Mouse (Mus musculus) midbrain, embryonic 12.5 days (tissue): ENCODE data around the gene Mafk. TPM values are rescaled to one million over a fixed set of nuclear protein-coding genes. Genes with fewer than 3 reads are reported as not detected.

Experiments
- ATAC-seq: fragments of 200-750 bp; cut with Nextera tagmentation; 2 replicates; pipeline ENCODE4 v1.8.0; 2017; ENCODE audit warnings: low read depth, moderate TSS enrichment, moderate library complexity; ENCODE audit not compliant: low FRiP score
- H3K27ac ChIP-seq: fragments of 300-500 bp; sonication (generic); replicated peaks from 2 replicates; pipeline ENCODE4 v1.5.1; 2016; ENCODE audit warnings: mild to moderate bottlenecking
- H3K27me3 ChIP-seq: fragments of 300-500 bp; sonication (generic); 2 replicates; pipeline ENCODE4 v1.6.1; 2016; ENCODE audit warnings: mild to moderate bottlenecking
- H3K36me3 ChIP-seq: fragments of 300-500 bp; sonication (generic); 2 replicates; pipeline ENCODE4 v1.6.1; 2016
- H3K4me1 ChIP-seq: fragments of 300-500 bp; sonication (generic); 2 replicates; pipeline ENCODE4 v1.6.1; 2016
- H3K4me2 ChIP-seq: fragments of 300-500 bp; sonication (generic); replicated peaks from 2 replicates; pipeline ENCODE4 v1.6.1; 2016; ENCODE audit warnings: mild to moderate bottlenecking, moderate library complexity
- H3K4me3 ChIP-seq: fragments of 300-500 bp; sonication (generic); 2 replicates; pipeline ENCODE4 v1.5.1; 2016; ENCODE audit warnings: mild to moderate bottlenecking
- H3K9ac ChIP-seq: fragments of 300-500 bp; sonication (generic); replicated peaks from 2 replicates; pipeline ENCODE4 v1.6.1; 2016; ENCODE audit warnings: mild to moderate bottlenecking, moderate library complexity
- H3K9me3 ChIP-seq: fragments of 300-500 bp; sonication (generic); 2 replicates; pipeline ENCODE4 v1.6.1; 2016; ENCODE audit warnings: mild to moderate bottlenecking
- WGBS: fragments of 180-500 bp; shearing (Covaris S2); methylation state at CpG from one replicate; pipeline ENCODE4 v1.1.7; 2016; 5-methylcytosine and 5-hydroxymethylcytosine counted together
- microRNA-seq: library from miRNA; unstranded; fragments of <30 nt; microRNA quantifications from one replicate; pipeline ENCODE4, GENCODE M21; 2017
- polyA plus RNA-seq: library from polyadenylated mRNA; unstranded; fragments of >200 nt; fragmentation: Nextera tagmentation; extraction: Ambion mirVana; gene quantifications from 2 replicates; pipeline ENCODE4 v1.2.1, GENCODE M21; 2016

Gene Mafk
- polyA plus RNA-seq, 1 experiment from 2014 or later: 11.4 TPM

DNA sequence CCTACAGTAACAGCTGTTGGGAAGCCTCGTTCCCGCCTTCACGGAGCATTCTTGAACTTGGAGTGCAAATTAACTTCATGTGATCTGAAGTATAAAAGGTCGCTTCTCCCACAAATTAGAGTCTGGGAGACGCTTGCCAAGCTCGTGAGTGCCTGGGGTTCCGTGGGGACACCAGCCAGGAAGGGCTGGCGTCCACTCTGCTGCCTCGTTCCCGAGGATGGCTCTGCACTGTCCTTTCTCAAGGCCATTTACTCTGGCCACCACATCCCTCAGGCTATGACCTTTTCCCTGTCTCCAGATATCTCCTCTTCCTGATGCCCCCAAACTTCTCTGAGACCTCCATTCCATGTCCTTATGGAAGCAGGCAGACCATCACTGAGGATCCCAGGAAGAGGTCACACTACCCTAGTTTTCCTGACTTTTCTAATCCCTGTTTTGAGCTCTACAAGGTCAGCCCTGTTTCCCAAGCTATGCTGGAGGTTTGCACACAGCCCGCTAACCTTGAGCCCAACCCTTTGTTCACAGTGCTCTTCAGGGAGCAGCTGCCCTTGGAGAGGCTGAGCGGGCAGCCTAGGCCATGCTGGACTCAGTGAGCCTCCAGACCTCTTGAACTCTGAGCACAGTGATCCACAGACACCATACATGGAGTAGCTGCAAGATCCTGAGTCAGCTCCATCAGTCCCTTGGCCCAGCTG lies 58.5 kb downstream of the Mafk start:
- H3K27ac ChIP-seq: no peak overlapping the region
- no peak for ATAC-seq

More for the DNA sequence above, 58.5 kb downstream of the Mafk start:
- Histone ChIP-seq H3K4me1 (peaks cover 8% of the 10 kb centered on the region; the same call in 1 of the 2 replicates), H3K4me2 (no peak overlapping the region), H3K9ac (no peak overlapping the region), H3K27me3 (peaks cover 3% of the 10 kb centered on the region; the same call in 1 of the 2 replicates), H3K4me3 (no peak overlapping the region), H3K36me3 (no peaks in the 10 kb centered on the region), H3K9me3 (peaks cover 8% of the 10 kb centered on the region)
- WGBS: 84% methylated on average over 12 of the region's 12 CpGs

Small RNA genes lying within 50 kb of the gene (microRNA-seq; reads per million reads assigned to microRNA genes)
- not detected for gene Mir7037

Other genes with a start within 250 kb of the Mafk start
- gene Uncx, start 248.0 kb upstream of the Mafk start, polyA plus RNA-seq: 84.9 and 90.8 TPM in 2 replicates
- gene Micall2, start 55.2 kb upstream of the Mafk start, polyA plus RNA-seq: 7.8 and 8.4 TPM in 2 replicates
- gene Ints1, start 15.8 kb upstream of the Mafk start, polyA plus RNA-seq: 36.3 and 39.8 TPM in 2 replicates
- gene Tmem184a, start 28.4 kb downstream of the Mafk start, polyA plus RNA-seq: 0.25 and 0.75 TPM in 2 replicates
- gene Gm26938, start 34.9 kb downstream of the Mafk start, polyA plus RNA-seq: not detected in 2 replicates
- gene Psmg3, start 35.4 kb downstream of the Mafk start, polyA plus RNA-seq: 70.5 and 70.8 TPM in 2 replicates
- 0.94 and 1.2 TPM in 2 replicates for gene Elfn1, start 116.4 kb downstream of the Mafk start, polyA plus RNA-seq